Mouse (Mus musculus): Measurements from ENCODE around the gene Zfp410.

The Zfp410 gene

GRCm38 (mm10) chr12:84361555-84362489, 45.2 kb downstream of the Zfp410 start, which contains the start of the genes Coq6 and Fam161b:
TSS of gene Coq6 (plus strand) at chr12:84361657.
TSS of gene Fam161b (minus strand) at chr12:84361833.
- DNase-seq (ENCODE audit: low read depth, low spot score) = peak; percentile 96

DNA sequence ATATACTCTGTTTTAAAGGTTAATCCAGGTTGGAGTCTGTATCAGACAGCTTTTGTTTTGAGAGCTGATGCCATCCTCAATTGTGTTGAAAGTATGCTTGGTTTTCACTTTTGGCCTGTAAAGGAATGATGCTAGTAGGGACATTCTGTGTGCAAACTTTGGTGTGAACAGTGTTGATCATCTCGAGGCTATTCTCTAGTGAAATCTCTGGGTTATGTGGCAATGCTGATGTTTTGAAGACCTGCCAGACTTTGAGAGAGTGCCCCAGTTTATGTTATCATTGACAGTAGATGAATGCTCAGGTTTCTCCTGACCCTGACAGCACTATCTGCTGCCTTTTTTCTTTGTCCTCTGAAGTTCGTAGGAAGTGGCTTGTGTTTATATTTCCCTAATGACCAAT, 46.2 kb downstream of the Zfp410 start:
- DNase-seq (ENCODE audit: low read depth, low spot score) = no peak

DNA sequence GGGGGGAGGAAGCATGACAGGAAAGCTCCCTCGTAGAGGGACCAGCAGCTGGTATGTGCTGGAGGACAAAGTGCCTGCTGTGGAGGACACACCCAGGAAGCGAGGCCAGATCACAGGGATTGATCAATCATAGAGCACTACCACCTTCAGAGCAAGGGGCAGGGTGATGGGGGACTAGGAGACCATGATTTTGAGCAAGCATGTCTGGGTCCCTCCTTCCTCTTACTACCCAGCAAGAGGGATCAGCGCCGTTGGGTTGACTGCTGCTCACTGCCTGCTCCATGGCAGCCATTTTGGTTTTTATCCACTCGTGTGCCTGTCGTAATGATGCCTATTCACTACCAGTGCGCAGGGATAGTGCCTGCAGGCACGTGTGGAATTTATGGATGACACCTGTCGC, 47.6 kb downstream of the Zfp410 start:
- DNase-seq (ENCODE audit: low read depth, low spot score) = no peak

GRCm38 (mm10) chr12:84365137-84365536, 48.5 kb downstream of the Zfp410 start:
- DNase-seq (ENCODE audit: low read depth, low spot score) = no peak

- no peak for DNase-seq (ENCODE audit: low read depth, low spot score)
Measured at GRCm38 (mm10) chr12:84366971-84367370, 50.3 kb downstream of the Zfp410 start.

- no peak for DNase-seq (ENCODE audit: low read depth, low spot score)
Measured at GRCm38 (mm10) chr12:84371647-84372046, 55.0 kb downstream of the Zfp410 start.

DNA sequence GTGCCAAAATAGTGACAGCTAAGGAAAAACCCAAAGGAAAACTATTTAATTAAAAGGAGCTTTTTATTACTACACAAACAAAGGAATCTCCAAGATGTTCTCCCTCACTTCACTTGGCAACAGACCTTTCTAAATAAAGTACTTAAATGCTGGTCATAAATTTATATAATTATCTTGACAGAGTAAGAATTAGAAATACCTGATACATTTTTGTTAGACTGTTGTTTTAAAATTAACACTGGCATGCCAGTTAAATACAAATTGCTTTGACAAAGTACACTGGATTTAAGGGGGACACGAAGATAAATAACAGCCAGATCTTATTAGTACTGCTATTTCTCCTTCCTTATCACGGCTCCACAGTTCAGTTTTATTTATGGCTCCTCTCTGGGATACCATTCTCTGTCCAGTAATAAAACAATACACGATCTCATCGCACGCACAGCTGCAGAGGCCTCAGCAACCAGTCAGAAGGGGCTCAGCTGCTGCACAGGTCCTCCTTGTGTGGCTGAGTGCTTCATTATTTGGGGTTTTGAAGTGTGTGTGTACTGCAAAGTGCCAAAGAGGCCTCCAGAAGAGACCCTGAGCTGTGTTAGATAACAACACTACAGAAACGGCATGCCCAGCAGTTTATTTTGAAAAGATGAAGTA, 57.3 kb downstream of the Zfp410 start:
- no peak for DNase-seq (ENCODE audit: low read depth, low spot score)

GRCm38 (mm10) chr12:84382369-84382768, 65.7 kb downstream of the Zfp410 start:
- no peak for DNase-seq (ENCODE audit: low read depth, low spot score)

DNA sequence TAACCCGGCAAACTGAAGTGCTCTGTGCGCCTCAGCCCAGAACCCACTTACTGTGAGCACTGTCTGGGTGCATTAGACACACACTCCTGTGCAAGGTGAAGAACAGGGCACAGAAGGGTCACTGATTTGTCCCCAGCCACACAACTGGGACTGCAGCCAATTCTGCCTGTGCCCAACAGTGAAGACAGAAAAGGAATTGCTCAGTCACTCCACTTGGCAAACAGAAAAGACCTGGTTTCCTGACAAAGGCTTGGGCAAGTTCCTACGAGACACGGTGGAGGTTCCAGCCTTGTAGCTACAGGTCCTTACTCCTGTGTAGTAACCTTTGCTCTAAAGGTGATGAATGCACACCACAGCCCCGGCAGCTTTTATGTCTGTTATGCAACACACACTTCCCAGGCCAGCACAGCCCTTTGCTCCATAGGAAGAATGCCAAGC, 68.0 kb downstream of the Zfp410 start:
- no peak for DNase-seq (ENCODE audit: low read depth, low spot score)

- no peak for DNase-seq (ENCODE audit: low read depth, low spot score)
Measured at GRCm38 (mm10) chr12:84385408-84385807, 68.8 kb downstream of the Zfp410 start.

DNA sequence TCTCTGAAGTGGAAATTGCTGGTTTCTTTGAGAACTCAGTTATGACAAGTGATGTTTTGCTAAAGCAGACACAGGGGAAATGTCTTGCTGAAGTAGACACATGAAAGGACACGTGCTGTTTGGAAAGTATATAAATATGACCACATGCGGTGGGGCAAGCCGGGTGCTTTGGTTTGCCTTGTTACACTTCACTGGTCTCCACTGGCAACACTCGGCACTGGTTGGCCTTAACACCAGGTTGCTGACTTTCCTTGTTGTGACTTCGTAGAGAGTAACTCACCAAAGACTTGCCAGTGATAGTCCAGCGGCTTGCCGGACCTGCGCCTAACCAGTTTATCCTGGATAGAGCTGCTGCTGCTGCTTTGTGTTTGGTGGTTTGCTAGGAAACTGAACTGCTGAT, 71.4 kb downstream of the Zfp410 start:
- no peak for DNase-seq (ENCODE audit: low read depth, low spot score)

DNA sequence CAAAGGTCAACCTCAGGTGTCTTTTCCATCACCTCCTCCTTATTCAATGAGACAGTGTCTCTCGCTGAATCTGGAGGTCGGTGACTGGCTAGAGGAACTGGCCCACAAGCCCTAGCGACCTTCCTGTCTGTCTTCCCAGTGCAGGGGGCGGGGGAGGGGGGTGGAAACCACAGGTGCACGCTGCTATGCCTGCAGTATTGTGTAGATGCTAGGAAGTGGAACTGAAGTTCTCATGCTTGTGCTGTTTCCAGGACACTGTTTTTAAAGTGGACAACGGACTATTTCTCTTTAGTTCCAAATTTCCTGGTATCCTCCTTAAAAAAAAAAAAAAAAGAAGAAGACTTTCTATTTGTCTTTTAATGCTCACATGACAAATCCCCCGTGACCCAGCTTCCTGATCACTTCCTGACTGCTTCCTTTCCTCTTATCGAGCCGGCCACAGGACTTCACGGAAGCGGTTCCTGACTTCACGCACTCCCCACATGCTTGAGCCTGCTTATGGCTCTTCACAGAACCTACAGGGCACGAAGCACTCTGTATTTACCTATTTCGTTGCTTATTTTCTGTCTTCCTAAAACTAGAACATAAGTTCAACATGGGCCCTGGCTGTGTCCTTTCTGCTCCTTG, 72.2 kb downstream of the Zfp410 start:
- no peak for DNase-seq (ENCODE audit: low read depth, low spot score)

- no peak for DNase-seq (ENCODE audit: low read depth, low spot score)
Measured at GRCm38 (mm10) chr12:84390336-84390735, 73.7 kb downstream of the Zfp410 start.

- no peak for DNase-seq (ENCODE audit: low read depth, low spot score)
Measured at GRCm38 (mm10) chr12:84392681-84393080, 76.0 kb downstream of the Zfp410 start.

Measured in brain, embryonic 18.5 days (tissue).